ENCODE assay signal across 8 mouse cellular contexts in the genomic region with DNA sequence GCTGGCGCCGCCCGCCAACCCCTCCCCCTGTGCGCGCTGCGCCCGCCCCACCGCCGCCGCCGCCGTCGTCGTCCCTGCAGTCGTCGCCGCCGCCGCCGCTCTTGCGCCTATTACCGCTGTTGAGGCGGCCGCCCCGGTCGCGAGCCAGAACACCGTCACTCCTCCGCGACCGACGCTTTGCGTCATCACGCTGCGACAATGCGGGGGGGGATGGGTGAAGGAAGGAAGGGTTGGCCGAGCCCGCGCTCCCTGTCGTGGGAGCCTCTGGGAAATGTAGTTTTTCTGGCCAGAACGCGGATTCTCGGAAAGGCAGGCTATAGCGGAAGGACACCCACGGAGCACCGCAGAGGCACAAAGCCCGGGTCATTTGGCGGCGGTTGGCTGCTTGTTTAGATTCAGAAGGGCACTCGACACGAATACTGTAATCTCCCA. TPM values are rescaled to one million over a fixed set of nuclear protein-coding genes. Genes with fewer than 3 reads are reported as not detected.
DNase-seq lines count a peak whose midpoint lies in the region; ATAC-seq and TF ChIP-seq lines count a peak whose summit lies in the region.

A gene (minus strand): TSS at position 104 of the 432 bp plus-strand sequence.

- peak; percentile 52; the same call in 1 of the 2 replicates for TF ChIP-seq POLR2A in brain, embryonic 14.5 days (IDR thresholded peaks at IDR 0.05; ENCODE audit: borderline replicate concordance, extremely low read depth, insufficient read depth, insufficient read length, poor library complexity, severe bottlenecking)
- peak; percentile 54; the same call in 1 of the 2 replicates for TF ChIP-seq POLR2A in liver, adult 2 months (IDR thresholded peaks at IDR 0.05; ENCODE audit: extremely low read depth, insufficient read depth, low read length)
- TF ChIP-seq POLR2A in myocyte (IDR thresholded peaks at IDR 0.05; ENCODE audit: insufficient read length, low read depth) = peak; percentile 84

- peak within 1 kb of the TSS; percentile 95 for H3K9ac ChIP-seq in heart, embryonic 11.5 days (ENCODE audit: low read depth, low read length)
- peak within 1 kb of the TSS; percentile 96 for H3K9ac ChIP-seq in kidney, embryonic 16.5 days (replicated peaks; ENCODE audit: low read length)
- H3K9ac ChIP-seq in liver, adult 2 months (ENCODE audit: low read depth, low read length) = peak within 1 kb of the TSS; percentile 95

- H3K36me3 ChIP-seq in C2C12 (ENCODE audit: control insufficient read depth, insufficient read depth) (peaks cover 9% of the 10 kb centered on the region), myocyte (ENCODE audit: control insufficient read depth, insufficient read depth) (no peaks in the 10 kb centered on the region)
- peaks cover 11% of the 10 kb centered on the region for H3K36me3 ChIP-seq in erythroblast, embryonic 14.5 days (ENCODE audit: control insufficient read depth)
- no peaks in the 10 kb centered on the region for H3K36me3 ChIP-seq in heart, embryonic 11.5 days (ENCODE audit: control insufficient read depth, insufficient read depth, low read length)
- no peaks in the 10 kb centered on the region for H3K36me3 ChIP-seq in kidney, embryonic 16.5 days (ENCODE audit: insufficient read depth, low read length)
- no peaks in the 10 kb centered on the region for H3K36me3 ChIP-seq in liver, adult 2 months (ENCODE audit: control insufficient read depth, insufficient read depth, low read length)
- H3K36me3 ChIP-seq in splenic B cell, adult 2 months (ENCODE audit: control insufficient read depth, insufficient read depth, low read length, poor library complexity, severe bottlenecking) = no peaks in the 10 kb centered on the region

- H3K79me3 ChIP-seq in C2C12 (ENCODE audit: low read depth) = peaks cover 46% of the 10 kb centered on the region

- whole genome bisulfite sequencing in heart, embryonic 11.5 days (ENCODE audit: insufficient replicate concordance) = under 1% methylated on average over 47 of the region's 51 CpGs
- 0% methylated on average over 33 of the region's 51 CpGs for WGBS in kidney, embryonic 16.5 days
- WGBS in liver, adult 2 months = under 1% methylated on average over 46 of the region's 51 CpGs

- no peaks in the 10 kb centered on the region for H3K27me3 ChIP-seq in C2C12 (ENCODE audit: control insufficient read depth, insufficient read depth, insufficient read length)
- no peaks in the 10 kb centered on the region for H3K27me3 ChIP-seq in erythroblast, embryonic 14.5 days (ENCODE audit: control insufficient read depth)
- no peaks in the 10 kb centered on the region for H3K27me3 ChIP-seq in heart, embryonic 11.5 days (ENCODE audit: control insufficient read depth, insufficient read depth, low read length)
- no peaks in the 10 kb centered on the region for H3K27me3 ChIP-seq in kidney, embryonic 16.5 days (ENCODE audit: insufficient read depth, low read length)
- H3K27me3 ChIP-seq in liver, adult 2 months (ENCODE audit: control insufficient read depth, insufficient read depth, low read length) = no peaks in the 10 kb centered on the region
- H3K27me3 ChIP-seq in myocyte (ENCODE audit: control insufficient read depth, insufficient read depth, insufficient read length) = no peaks in the 10 kb centered on the region
- no peaks in the 10 kb centered on the region for H3K27me3 ChIP-seq in splenic B cell, adult 2 months (ENCODE audit: control insufficient read depth, insufficient read depth, low read length, poor library complexity, severe bottlenecking)

- H3ac ChIP-seq in C2C12 (ENCODE audit: control insufficient read depth, insufficient read length, low read depth) = peak within 1 kb of the TSS; percentile 72
- H3ac ChIP-seq in myocyte (ENCODE audit: control insufficient read depth, insufficient read length) = peak within 1 kb of the TSS; percentile 87

- peak within 1 kb of the TSS; percentile 75 for H3K4me2 ChIP-seq in heart, embryonic 11.5 days
- H3K4me2 ChIP-seq in kidney, embryonic 16.5 days (replicated peaks; ENCODE audit: low read depth, low read length) = peak within 1 kb of the TSS; percentile 80
- H3K4me2 ChIP-seq in myocyte (ENCODE audit: low read depth) = peak within 1 kb of the TSS; percentile 94

- H3K79me2 ChIP-seq in C2C12 (ENCODE audit: control insufficient read depth, insufficient read depth) (peaks cover 49% of the 10 kb centered on the region), myocyte (ENCODE audit: control insufficient read depth, insufficient read depth) (peaks cover 48% of the 10 kb centered on the region)
- H3K79me2 ChIP-seq in liver, adult 2 months (ENCODE audit: control insufficient read depth, insufficient read depth, low read length) = peaks cover 11% of the 10 kb centered on the region; the same call in 1 of the 2 replicates

- ATAC-seq in heart, embryonic 11.5 days (replicated peaks; ENCODE audit: insufficient number of reproducible peaks, low FRiP score, low TSS enrichment) = peak; percentile 93
- peak; percentile 95 for ATAC-seq in kidney, embryonic 16.5 days (ENCODE audit: low FRiP score, low TSS enrichment)

- H3K27ac ChIP-seq in heart, embryonic 11.5 days (ENCODE audit: low read depth, low read length) = peak within 1 kb of the TSS; percentile 97
- peak within 1 kb of the TSS; percentile 96 for H3K27ac ChIP-seq in kidney, embryonic 16.5 days (ENCODE audit: low read length)
- H3K27ac ChIP-seq in liver, adult 2 months (replicated peaks; ENCODE audit: insufficient read depth, low read depth, low read length) = peak within 1 kb of the TSS; percentile 82

- TF ChIP-seq CTCF in C2C12 (IDR thresholded peaks at IDR 0.05; ENCODE audit: control insufficient read depth, insufficient read depth, insufficient read length) = no peak
- TF ChIP-seq CTCF in brain, embryonic 14.5 days (IDR thresholded peaks at IDR 0.05; ENCODE audit: borderline replicate concordance, extremely low read depth, insufficient read depth, insufficient read length) = no peak
- no peak for TF ChIP-seq CTCF in liver, adult 2 months (IDR thresholded peaks at IDR 0.05; ENCODE audit: low read depth, low read length)

- peak; percentile 99 for DNase-seq in brain, embryonic 14.5 days (ENCODE audit: low read depth)
- DNase-seq in liver, adult 2 months (ENCODE audit: extremely low read depth, low read depth, low spot score) = peak; percentile 91
- peak; percentile 99 for DNase-seq in splenic B cell, adult 2 months (ENCODE audit: low read depth, low spot score)

- no peaks in the 10 kb centered on the region for H3K9me3 ChIP-seq in erythroblast, embryonic 14.5 days (ENCODE audit: control insufficient read depth, low read length)
- no peaks in the 10 kb centered on the region for H3K9me3 ChIP-seq in heart, embryonic 11.5 days (replicated peaks; ENCODE audit: control insufficient read depth, low read length)
- H3K9me3 ChIP-seq in kidney, embryonic 16.5 days (ENCODE audit: low read length) = no peaks in the 10 kb centered on the region

- H3K4me1 ChIP-seq in erythroblast, embryonic 14.5 days (ENCODE audit: control insufficient read depth) = peaks cover 32% of the 10 kb centered on the region
- H3K4me1 ChIP-seq in heart, embryonic 11.5 days (ENCODE audit: control insufficient read depth, insufficient read depth, low read length) = peaks cover 11% of the 10 kb centered on the region; the same call in 1 of the 2 replicates
- peaks cover 19% of the 10 kb centered on the region for H3K4me1 ChIP-seq in kidney, embryonic 16.5 days (ENCODE audit: insufficient read depth, low read length)
- H3K4me1 ChIP-seq in liver, adult 2 months (ENCODE audit: control insufficient read depth, insufficient read depth, low read length) = peaks cover 11% of the 10 kb centered on the region

- H3K4me3 ChIP-seq in C2C12 (ENCODE audit: insufficient read depth, poor library complexity, severe bottlenecking) (peak within 1 kb of the TSS; percentile 83), myocyte (peak within 1 kb of the TSS; percentile 64)
- peak within 1 kb of the TSS; percentile 99 for H3K4me3 ChIP-seq in erythroblast, embryonic 14.5 days (replicated peaks)
- peak within 1 kb of the TSS; percentile 91 for H3K4me3 ChIP-seq in heart, embryonic 11.5 days (ENCODE audit: low read depth, low read length)
- H3K4me3 ChIP-seq in kidney, embryonic 16.5 days (ENCODE audit: low read length) = peak within 1 kb of the TSS; percentile 99
- H3K4me3 ChIP-seq in liver, adult 2 months (ENCODE audit: insufficient read depth, low read depth, low read length) = peak within 1 kb of the TSS; percentile 95

TF ChIP-seq in C2C12, 6 proteins besides CTCF, POLR2A, EP300 and RAD21:
- TF ChIP-seq MAX (IDR thresholded peaks at IDR 0.05) = peak; percentile 61
- no peak for TF ChIP-seq USF1 (IDR thresholded peaks at IDR 0.05; ENCODE audit: low read depth)
- no peak for TF ChIP-seq MYOG (IDR thresholded peaks at IDR 0.05; ENCODE audit: control insufficient read depth, extremely low read depth, insufficient read length)
TF ChIP-seq in C2C12: peak in this region for 1.

TF ChIP-seq in myocyte, 11 proteins besides CTCF, POLR2A, EP300 and RAD21:
- TF ChIP-seq E2F4 (IDR thresholded peaks at IDR 0.05; ENCODE audit: insufficient read depth) = peak; percentile 53
- TF ChIP-seq POLR2AphosphoS2 (IDR thresholded peaks at IDR 0.05; ENCODE audit: insufficient read length, low read depth) = peak; percentile 83
- peak; percentile 91 for TF ChIP-seq SRF (IDR thresholded peaks at IDR 0.05; ENCODE audit: control insufficient read depth, insufficient read length, low read depth)
- no peak for TF ChIP-seq USF1 (IDR thresholded peaks at IDR 0.05; ENCODE audit: low read depth)
- peak in 1 of 3 experiments; percentile 20 for TF ChIP-seq MYOG (IDR thresholded peaks at IDR 0.05; ENCODE audit: control insufficient read depth in 1 of 3, insufficient read depth in 1 of 3, insufficient read length in 2 of 3, low read depth in 2 of 3)

RNA-seq across cellular contexts. Expression of the gene that starts here (rescaled TPM):
- polyA plus RNA-seq in C2C12 (2012; fragmentation: generic; extraction: Trizol) (18.4 TPM), myocyte (2012; fragmentation: generic; extraction: Trizol) (11.6 TPM)
- 75.1 and 84.8 TPM in 2 replicates for polyA plus RNA-seq in brain, embryonic 14.5 days (2012; rRNA removed)
- 0.57 and 1.6 TPM in 2 replicates for polyA plus RNA-seq in erythroblast, embryonic 14.5 days (2012)
- 21.9 and 24.5 TPM in 2 replicates for polyA plus RNA-seq in heart, embryonic 11.5 days (2014; fragmentation: Nextera tagmentation; extraction: Ambion mirVana)
- 23.0 and 23.3 TPM in 2 replicates for polyA plus RNA-seq in kidney, embryonic 16.5 days (2015; fragmentation: Nextera tagmentation; extraction: Ambion mirVana)
- total RNA-seq in liver, adult 2 months (2014; rRNA removed) = 25.6 and 28.8 TPM in 2 replicates
- 13.8 and 25.0 TPM in 2 replicates for polyA plus RNA-seq in liver, adult 2 months (2012; rRNA removed)

Comparison
In these comparisons a context has a peak if more than half of its experiments do, and no peak if none do; other contexts are left out.
1. Peak in every context shown above with its lines: DNase-seq, ATAC-seq, H3K4me3 ChIP-seq and H3K27ac ChIP-seq.